Mouse (Mus musculus) urinary bladder, adult 18-20 months (tissue): ENCODE measurements around the gene 4931406P16Rik.
A peak's percentile ranks its signal among the peaks of the same experiment; 100 is the strongest.

Experiments used
- DNase-seq, 2 experiments: peaks; one replicate each; pipeline ENCODE4 v3.0.0; 2022; ENCODE audit warnings: low spot score in 2 of 2, mixed read lengths in 2 of 2

The 4931406P16Rik gene

DNA sequence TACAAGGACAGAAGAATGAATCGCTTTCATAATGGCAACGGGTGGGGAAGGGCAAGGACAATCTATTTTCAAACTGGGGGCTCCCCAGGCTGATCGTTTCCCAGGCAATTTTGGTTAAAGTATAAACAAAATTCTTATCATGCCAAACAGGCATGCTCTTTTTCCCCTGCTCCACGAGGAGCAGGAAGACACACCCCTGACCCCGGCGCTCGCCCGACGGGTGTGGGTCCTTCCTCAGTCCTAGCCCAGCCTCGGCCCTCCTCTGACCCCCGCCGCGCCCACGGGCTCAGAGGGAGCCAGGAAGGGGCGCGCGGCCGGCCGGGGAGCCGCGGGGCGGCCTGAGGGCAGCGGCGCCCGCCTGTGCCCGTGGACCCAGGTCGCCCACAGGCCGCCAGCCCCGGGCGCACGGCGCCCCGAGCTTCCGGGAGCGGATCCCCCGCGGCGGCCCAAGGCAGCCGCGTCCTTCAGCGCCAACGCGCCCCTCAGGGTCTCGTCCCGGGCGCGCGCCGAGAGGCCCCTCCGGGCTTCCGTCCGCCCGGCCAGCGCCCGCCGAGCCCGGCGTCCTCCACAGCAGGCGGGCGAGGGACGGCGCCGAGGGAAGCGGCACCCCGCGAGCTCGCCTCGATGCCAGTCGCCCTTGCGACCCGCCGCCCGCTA is 437 bp downstream of the 4931406P16Rik start:
- peak in 1 of 2 experiments; percentile 31 for DNase-seq

DNA sequence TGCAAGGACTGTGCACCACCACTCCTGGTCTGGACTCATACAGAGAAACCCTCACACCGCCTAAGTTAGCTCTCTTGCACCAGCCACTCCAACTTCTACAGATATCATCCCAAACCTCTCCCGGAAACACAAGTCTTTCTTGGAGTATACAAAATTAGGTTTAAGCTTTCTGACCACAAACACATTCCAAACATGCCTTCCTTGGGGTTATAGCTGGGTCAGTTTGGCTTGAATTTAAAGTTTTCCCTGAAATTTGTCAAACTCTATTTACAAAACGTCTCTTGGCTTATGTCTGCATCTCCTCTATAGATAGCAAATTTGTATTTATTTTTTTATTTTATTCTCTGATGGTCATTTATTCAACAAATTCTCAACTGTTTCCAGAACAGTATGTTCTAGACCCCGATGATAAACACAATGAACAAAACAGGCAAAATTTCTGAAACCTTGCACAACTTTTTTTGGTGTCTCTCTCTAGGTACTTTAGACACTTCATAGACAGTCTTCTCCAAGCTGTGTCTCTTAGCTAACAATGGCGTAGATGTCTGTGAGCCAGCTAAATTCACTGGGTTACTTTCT is 4.1 kb downstream of the 4931406P16Rik start:
- no peak for DNase-seq

DNA sequence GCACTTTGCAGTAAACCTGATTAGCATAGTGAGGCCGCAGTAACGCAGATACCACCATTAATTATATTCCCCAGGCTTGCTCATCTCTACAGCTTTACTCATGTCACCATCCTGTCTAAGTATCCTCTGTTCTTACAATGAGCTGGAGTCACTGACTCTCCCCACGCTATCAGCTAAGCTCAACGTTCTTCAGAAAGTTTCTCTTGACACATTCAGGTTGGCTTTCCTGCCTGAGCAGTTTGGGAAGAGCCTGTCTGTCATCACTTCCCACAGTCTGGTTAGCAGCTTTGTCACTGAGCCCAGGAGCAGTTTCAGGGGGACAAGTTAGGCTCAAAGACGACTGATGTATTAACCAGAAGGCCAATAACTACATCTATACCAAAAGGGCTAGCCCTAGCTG is 4.8 kb downstream of the 4931406P16Rik start:
- DNase-seq = no peak

DNA sequence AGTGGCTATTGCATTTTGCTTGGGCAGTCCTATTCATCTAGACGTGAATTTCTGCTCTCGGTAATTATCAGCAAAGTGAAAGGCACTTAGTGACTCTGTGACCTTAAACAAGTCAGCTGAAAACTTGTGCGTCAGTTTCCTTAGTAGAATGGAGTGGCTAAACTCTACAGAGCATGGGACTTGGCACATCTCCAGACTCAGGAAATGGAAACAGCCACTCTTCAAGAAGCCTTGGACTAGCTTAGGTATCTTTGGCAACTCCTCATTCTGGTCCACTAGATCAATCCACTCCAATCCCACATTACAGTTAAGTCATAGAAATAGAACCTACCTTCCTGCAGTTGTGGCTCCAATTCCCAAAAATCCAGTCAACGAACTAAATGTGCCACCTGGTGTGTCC is 7.9 kb downstream of the 4931406P16Rik start:
- DNase-seq = no peak

DNA sequence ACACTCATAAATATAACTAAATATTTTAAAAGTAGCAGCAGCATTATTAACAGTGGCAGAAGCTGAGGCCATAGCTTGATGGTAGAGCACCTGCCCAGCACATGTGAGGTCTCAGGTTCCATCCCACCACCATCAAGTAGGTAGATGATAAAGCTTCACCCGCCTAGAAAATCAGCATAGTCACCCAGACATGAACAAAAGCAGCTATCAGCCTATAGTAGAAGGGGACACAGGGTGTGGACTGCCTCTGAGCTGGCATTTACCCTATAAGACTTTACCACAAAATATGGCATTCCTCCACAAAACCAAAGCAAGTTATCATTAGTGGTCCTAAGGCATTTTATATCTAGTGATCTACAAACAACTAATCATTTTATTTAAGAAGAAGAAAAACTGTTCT is 10.7 kb downstream of the 4931406P16Rik start:
- DNase-seq = no peak

DNA sequence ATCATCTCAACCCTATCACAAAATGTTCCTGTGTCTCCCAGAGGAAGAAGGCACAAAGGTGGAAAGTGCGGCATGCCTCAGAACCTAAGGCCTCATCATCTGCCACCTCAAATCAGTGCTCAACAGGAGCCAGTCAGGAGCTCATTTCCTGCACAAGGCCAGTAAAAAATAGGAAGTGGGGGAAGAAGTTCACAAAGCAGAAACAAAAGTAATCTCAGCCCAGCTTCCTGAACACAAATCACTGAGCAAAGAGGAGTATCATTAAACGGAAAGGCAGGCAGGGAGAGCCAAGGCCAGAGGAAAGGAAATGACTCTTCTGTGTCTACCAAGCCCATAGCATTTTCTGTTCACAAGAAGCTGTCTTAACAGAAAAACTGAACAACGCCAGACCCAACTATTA is 11.4 kb downstream of the 4931406P16Rik start:
- DNase-seq = no peak

DNA sequence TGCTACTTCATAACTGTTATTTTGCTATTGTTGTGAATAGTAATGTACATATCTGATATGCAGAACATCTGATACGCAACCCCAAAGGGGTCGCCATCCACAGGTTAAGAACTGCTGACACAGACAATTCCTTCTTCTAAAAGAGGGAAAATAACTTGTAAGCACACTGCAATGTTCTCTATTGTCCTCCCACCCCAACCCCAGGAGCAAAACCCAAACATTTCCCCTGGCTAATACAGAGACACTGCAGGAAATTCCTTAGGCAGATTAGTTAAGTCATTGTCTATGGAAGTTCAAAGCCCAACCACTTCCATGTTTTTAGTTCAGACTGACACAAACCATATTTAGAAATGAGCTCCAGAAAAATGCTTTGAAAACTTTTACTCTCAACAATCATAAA is 14.5 kb downstream of the 4931406P16Rik start:
- no peak for DNase-seq

DNA sequence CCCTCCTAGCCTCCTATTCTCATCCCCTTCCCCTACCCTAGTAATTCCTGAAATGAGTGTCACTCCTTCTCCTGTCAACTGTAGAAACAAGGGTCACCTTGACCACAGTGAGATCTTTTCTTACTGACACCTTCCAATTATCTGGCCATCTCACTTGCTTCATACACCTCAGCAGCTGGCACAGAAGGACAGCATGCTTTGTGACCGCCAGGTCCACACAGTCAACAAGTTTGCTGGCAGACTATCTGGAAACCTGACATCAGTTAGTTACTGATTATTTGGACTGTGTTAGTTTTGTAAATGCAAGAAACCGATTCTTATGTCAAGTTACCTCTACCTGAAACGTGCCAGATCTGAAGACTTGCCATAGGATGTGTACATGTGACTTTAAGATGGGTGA is 17.2 kb downstream of the 4931406P16Rik start:
- DNase-seq = no peak

DNA sequence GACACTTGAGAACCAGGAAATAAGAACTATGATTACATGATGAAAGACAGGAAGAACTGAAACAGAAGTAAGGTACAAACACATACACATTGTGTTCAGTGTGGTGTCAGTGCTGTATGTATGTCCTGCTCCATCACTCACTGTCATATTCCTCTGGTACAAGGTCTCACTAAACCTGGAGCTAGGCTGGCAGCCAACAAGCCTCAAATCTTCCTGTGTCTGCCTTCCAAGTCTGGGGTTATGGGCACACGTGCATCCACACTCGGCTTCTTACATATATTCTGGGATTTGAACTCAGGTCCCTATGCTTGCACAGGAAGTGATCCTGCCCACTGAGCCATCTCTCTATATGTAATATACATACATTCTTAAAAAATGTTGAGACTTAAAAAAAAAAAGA is 20.7 kb downstream of the 4931406P16Rik start:
- DNase-seq = no peak

DNA sequence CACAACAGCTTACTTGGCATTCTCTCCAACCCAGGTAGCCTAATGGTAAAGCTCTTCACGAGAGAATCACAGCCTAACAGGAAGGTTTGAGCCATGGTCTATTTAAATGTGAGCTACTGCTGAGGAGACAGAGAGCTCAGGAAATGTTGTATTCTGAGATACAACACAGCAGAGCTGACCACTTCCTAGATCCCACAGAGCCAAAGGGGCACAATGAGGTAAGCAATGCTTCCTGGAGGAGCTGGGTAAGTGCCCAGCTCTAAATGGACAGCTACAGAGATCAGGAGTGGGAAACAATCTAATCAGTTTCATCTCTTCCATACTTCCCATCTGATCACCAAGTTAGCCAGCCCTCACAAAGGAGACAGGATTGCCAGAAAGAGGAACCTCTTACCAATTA is 22.1 kb downstream of the 4931406P16Rik start:
- no peak for DNase-seq

DNA sequence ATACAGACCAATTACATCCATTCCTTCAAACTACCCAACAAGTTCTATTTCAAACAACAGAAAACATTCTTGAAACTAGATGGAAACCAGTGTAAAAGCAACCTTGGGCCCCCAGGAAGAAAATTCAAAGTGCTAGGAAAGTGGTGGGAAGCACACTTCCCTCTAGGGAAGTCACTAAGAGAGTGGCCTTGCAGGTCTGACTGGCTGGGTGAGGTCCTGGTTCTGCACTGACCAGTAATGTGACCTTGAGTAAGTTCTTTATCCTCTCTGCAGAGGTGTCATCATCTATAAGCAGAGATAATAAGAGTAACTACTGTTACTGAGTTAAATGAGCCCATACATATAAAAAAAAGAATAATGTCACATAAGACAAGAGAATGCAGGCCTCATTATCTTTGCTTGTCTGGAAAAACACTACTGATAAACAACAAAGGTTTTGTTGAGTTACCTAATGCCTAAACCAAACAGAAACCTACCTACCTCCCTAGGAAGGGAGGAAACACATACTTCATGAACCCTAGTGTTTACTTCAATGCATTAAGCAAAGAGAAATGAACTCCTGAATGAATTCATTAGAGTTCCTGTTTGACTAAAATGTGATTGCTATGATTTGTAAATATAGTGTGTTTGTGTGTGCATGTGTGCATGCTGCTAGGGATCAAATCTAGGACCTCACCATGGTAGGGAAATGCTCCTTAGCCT is 22.8 kb downstream of the 4931406P16Rik start:
- DNase-seq = no peak

DNA sequence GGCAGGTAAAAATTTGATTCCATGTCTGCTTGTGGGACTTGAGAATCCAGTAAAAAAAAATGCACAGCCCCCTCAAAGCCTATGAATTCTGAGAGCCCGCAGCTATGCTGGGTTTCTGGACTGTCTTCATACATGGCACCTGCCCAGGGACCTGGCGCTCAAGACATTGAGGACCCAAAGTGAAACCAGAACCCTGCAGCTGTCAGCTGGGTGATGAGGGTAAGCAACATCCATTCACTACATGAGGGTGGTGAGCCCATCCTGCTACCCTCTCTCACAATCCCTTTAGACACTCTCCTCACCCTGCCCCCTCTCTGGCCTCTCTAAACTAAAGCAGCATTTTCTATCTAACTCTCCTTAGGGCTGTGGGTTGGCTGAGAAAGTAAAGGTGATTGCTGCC is 35.7 kb downstream of the 4931406P16Rik start:
- DNase-seq = no peak

DNA sequence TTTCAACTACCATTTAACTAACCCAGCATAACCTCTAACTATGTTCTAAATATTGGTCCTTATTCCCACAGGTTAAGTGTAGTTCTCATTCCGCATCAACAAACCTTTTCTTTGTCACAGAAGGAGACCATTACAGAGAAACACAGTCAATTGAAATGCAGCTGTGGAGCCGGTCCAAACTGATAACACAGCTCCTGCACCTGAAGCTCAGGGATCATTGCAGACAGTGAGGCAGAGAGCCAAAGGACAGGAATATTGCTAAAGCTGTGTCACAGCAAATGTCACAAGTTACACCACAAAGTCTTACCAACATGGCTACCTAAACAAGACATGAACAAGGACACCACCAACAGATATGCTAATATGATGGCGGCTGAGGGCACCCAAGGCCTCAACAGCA is 37.3 kb downstream of the 4931406P16Rik start:
- DNase-seq = no peak

DNA sequence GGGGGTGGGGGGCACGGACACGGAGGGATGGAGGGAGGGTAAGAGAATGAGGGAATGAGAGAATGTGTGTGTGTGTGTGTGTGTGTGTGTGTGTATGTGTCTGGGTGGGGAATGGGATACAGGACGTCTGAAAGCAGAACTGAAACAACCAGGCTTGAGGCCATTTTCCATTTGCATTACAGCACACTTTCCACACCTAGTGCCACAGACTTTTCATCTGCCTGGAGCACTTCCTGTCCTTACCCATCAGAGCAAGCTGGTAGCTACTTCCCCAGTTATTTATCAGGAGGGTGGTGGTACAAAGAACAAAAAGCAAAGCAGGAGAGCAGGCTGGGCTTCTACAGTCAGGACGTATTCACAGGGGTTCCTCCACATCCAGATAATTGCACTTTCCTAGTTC is 40.9 kb downstream of the 4931406P16Rik start:
- no peak for DNase-seq

DNA sequence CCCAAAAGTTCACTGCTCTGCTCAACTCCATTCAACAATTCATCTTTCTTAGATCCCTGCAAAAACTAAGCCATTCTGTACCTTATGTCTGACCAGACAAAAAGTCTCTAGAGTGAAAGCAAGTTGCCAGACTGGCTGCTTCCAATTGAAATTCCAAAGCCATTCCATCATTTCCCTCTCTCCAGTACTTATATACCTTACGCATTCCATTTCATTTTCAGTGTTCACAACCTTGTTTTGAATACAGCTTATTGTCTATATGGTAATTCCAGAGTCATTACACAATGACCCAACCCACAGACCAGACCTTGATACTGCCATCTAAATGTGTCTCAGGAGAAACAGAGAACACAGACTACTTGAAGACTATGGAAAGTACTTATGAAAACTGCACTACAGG is 44.9 kb downstream of the 4931406P16Rik start:
- DNase-seq = no peak

DNA sequence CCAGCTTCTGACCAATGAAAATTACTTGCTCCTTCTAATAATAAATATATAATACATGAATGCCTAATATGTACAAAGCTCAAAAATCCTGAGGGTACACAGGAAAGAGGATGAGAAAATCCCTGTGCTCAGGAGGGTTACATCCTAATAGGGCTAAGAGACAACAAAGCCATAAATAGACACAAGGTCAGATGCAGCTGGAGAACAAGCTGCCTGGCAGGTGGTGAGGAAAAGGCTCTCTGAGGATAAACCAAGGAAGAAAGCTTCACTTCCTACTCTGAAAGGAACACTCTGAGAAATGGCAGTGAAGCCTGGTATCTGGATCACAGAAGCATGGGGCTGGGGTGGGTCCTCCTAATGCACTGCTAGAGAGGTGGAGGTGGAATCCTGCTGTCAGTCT is 46.9 kb downstream of the 4931406P16Rik start:
- DNase-seq = no peak

DNA sequence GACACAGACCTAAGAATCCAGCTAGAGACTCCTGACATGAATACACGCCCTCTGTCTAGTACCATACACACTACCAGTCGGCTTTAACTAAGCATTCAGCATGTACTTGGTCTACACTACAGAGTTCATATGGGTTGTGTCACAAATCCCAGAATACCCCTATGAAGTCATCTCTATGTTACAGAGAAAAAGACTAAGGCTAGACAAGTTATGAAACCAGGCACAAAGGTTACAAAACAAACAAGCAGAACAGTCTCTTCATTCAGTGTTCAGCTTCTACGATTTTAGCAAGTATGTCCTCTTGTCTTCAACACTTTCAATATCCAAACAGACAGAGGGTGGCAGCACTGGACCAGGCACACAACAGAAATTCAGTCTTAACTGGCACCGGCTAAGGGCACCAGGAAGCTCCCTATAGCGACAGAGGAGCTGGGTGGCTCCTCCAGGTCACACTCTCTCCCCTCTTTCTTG is 47.4 kb downstream of the 4931406P16Rik start:
- peak; percentile 43 to 58 for DNase-seq

DNA sequence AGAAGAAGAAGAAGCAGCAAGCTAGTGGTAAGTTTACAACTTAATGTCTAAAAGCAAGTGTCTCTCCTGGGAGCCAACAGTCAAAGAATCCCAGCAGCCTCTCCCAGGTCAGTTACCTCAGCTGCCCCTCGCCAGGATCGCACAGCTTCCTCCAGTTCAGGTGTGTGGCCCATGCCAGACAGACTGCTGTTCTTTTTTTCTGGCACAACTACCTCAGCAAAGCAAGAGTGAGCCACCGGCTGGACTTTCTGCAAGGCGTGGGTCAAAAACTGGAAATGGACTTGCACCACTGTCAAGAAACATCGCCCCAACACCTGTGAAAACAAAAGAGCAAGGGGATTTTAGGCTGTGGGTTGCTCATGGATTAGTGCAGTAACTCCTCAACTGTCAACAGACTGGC is 49.9 kb downstream of the 4931406P16Rik start:
- no peak for DNase-seq

DNA sequence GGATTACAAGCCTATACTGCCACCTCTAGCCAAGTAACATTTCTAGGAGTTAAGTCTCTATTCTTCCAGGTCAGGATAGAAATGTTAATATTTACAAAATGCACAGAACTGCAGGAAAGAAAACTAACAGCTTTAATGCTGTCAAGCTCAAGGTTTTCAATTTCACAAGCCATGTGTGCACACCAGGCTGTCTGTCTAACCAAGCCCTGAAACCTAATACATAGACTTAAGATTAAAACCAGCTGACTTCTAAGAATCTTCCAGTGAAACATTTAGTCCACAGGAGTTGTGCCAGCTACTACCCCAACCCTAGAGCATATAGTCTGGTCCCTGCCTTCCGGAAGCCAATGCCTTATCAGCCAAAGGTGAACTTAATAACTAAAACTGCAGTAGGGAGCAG is 54.9 kb downstream of the 4931406P16Rik start:
- DNase-seq = no peak

DNA sequence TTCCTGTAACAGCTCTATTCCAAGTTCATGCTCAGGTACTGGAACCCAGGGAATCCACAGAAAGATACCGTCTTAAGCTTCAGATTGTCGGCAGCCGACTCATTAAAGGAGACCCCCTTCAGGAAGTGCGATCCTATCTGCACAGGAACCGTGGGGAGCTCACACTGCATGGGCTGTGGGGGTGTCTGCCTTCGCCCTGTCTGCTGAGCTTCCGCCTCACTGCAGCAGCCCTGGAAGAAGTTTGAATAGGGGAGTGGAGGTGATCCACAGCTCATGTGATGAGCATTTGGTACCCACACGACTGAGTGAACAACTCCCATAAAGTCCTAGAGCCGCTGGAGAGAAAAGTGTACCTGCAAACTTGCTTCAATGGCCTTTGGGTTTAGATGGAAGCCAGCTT is 56.1 kb downstream of the 4931406P16Rik start:
- no peak for DNase-seq

DNA sequence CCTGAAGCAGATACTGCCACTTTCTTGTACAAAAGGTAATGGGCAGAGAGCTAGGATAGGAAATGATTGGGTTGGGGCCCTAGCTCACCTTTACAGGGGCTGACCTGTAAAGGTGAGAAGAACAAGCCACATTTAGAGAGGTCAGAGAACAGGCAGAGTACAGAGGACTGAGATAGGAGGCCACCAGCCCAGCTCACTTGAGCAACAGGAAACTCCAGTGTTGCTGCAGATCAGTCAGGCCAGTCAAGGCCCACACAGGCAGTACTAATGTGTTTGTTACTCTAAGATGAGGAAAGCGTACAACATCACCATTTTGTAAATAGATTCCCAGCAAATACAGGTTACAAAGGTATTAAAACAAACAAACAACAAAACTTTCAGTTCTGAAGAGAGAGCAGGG is 57.4 kb downstream of the 4931406P16Rik start:
- DNase-seq = no peak

DNA sequence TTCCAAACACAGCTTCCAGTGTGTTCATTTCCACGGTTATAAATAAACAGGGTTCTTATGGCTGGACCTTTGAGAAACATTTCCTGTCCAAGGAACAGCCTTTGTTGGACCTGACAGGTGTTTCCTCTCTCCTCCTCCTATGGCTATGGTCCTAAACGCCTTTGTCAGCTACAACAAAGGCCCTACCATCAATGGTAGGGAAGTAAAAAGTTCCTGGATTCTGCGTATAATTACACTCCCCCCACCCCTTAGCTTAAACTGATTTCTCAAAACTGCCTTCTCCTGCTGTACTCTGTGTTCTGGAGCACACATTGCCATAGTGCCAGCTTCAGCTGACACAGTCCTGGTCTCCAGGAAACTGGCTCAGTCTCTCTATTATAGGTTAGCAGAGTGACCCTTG is 58.2 kb downstream of the 4931406P16Rik start:
- no peak for DNase-seq

DNA sequence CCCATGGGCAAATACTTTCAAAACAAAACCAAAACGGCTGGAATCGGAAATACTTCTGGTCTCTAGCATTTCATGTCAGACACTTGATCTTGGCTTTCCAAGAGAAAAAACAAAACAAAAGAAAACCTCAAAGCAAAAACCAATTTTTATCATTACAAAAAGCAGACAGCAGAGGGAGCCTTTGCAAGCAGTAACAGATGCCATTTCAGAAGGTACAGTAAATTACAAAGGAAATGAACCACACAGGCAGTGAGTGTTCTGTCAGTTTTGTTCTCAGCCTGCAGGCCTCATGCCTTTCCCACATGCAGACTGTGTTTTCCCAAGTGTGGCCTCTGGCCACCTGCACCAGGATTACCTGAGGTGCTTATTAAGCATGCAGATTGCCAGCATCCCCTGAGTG is 61.3 kb downstream of the 4931406P16Rik start:
- no peak for DNase-seq
